Mouse (Mus musculus) stomach, postnatal 0 days (tissue): ENCODE results near the gene Luc7l.

ENCODE experiments used
- CTCF ChIP-seq: IDR thresholded peaks from 2 replicates; pipeline ENCODE4 v1.5.1; 2016; ENCODE audit warnings: antibody characterized with exemption, low read depth, mild to moderate bottlenecking, moderate library complexity
- EP300 ChIP-seq: optimal IDR thresholded peaks from 2 replicates; pipeline ENCODE3; 2016; ENCODE audit warnings: antibody characterized with exemption

GRCm38 (mm10) chr17:26231156-26231555, 21.5 kb upstream of the Luc7l start:
- no peak for TF ChIP-seq CTCF
- no peak for TF ChIP-seq EP300
